Mouse (Mus musculus) liver, adult 2 months (tissue): Measurements from ENCODE around the gene Ptprm.

Experiments
- CTCF ChIP-seq: fragments of 200-500 bp; IDR thresholded peaks from 2 replicates; pipeline ENCODE4 v1.5.1; 2011; ENCODE audit warnings: low read depth, low read length, control low read depth
- POLR2A ChIP-seq: fragments of 200-500 bp; IDR thresholded peaks from 2 replicates; pipeline ENCODE4 v1.6.1; 2011; ENCODE audit warnings: low read length, control low read depth; ENCODE audit not compliant: insufficient read depth; ENCODE audit errors: extremely low read depth

DNA sequence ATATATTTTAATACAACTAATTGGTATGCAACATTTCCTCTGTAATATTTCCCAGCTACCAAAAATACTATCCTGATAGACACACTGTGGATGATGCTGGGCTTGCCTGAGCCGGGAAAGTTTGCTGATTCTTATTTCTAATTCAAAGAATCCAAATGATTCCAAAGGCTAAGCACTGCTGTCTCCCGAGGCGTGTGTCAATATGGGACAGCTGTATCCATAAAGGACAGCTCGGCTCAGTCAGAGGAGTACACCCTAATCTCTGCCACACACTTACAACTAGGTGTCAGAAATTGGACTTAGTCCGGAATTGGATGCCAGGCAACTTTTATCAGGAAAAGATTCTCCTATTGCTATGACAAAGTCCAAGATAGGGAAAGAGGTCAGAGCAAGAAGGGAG lies 290.6 kb downstream of the Ptprm start:
- TF ChIP-seq CTCF = no peak
- TF ChIP-seq POLR2A = no peak
